Mouse (Mus musculus) leukemia stem cell, adult 10-12 weeks (primary cell): Measurements from ENCODE around the gene Vwa5b1. TPM values are rescaled to one million over a fixed set of nuclear protein-coding genes. Genes with fewer than 3 reads are reported as not detected.

Experiments used
- polyA plus RNA-seq: library from polyadenylated mRNA; stranded (reverse); fragments of >175 nt; gene quantifications from 2 replicates; pipeline ENCODE4 v1.2.3, GENCODE M21; 2012; ENCODE audit warnings: low replicate concordance

Vwa5b1 gene
- polyA plus RNA-seq = not detected in 2 replicates

GRCm38 (mm10) chr4:138635428-138636145 is at the start of gene Vwa5b1:
Gene Vwa5b1 (minus strand): TSS chr4:138635884.

Other genes starting within 250 kb of the Vwa5b1 start
- gene Fam43b, start 239.4 kb downstream of the Vwa5b1 start, polyA plus RNA-seq = not detected in 2 replicates
- gene Mul1, start 201.2 kb downstream of the Vwa5b1 start, polyA plus RNA-seq = 19.9 and 26.6 TPM in 2 replicates
- gene Camk2n1, start 181.6 kb downstream of the Vwa5b1 start, polyA plus RNA-seq = 1.6 and 1.9 TPM in 2 replicates
- not detected in 2 replicates for gene Pla2g2c, start 88.9 kb upstream of the Vwa5b1 start, polyA plus RNA-seq
- gene Ubxn10, start 101.3 kb upstream of the Vwa5b1 start, polyA plus RNA-seq = not detected in 2 replicates
- 0.18 TPM in 1 of 2 replicates, not detected in the other for gene Pla2g2f, start 121.7 kb upstream of the Vwa5b1 start, polyA plus RNA-seq
- gene Pla2g2d, start 139.9 kb upstream of the Vwa5b1 start, polyA plus RNA-seq = 0.57 TPM in 1 of 2 replicates, not detected in the other
- 4.9 TPM in 1 of 2 replicates, not detected in the other for gene Pla2g5, start 227.6 kb upstream of the Vwa5b1 start, polyA plus RNA-seq
- not detected in 2 replicates for gene Gm13030, start 238.1 kb upstream of the Vwa5b1 start, polyA plus RNA-seq
- gene Pla2g2e, start 242.1 kb upstream of the Vwa5b1 start, polyA plus RNA-seq = 0.95 TPM in 1 of 2 replicates, not detected in the other